Mouse (Mus musculus) stomach, embryonic 16.5 days (tissue): Measurements from ENCODE around the gene Plcd1. TPM values are rescaled to one million over a fixed set of nuclear protein-coding genes. Genes with fewer than 3 reads are reported as not detected.

ENCODE experiments used
- ATAC-seq: fragments of 200-750 bp; cut with Nextera tagmentation; 2 replicates; pipeline ENCODE4 v1.8.0; 2017; ENCODE audit warnings: moderate number of reproducible peaks, moderate TSS enrichment; ENCODE audit not compliant: insufficient read depth, low FRiP score
- H3K27ac ChIP-seq: fragments of 300-500 bp; sonication (generic); 2 replicates; pipeline ENCODE4 v1.5.1; 2014; ENCODE audit warnings: low read length
- H3K27me3 ChIP-seq: fragments of 300-500 bp; sonication (generic); 2 replicates; pipeline ENCODE4 v1.6.1; 2014; ENCODE audit warnings: low read length, control low read depth, mixed read lengths; ENCODE audit not compliant: control insufficient read depth, insufficient read depth
- H3K36me3 ChIP-seq: fragments of 300-500 bp; sonication (generic); 2 replicates; pipeline ENCODE4 v1.6.1; 2014; ENCODE audit warnings: low read length; ENCODE audit not compliant: control insufficient read depth, insufficient read depth
- H3K4me1 ChIP-seq: fragments of 300-500 bp; sonication (generic); 2 replicates; pipeline ENCODE4 v1.6.1; 2014; ENCODE audit warnings: low read length, control low read depth, mixed read lengths; ENCODE audit not compliant: control insufficient read depth, insufficient read depth
- H3K4me2 ChIP-seq: fragments of 300-500 bp; sonication (generic); 2 replicates; pipeline ENCODE4 v1.6.1; 2014; ENCODE audit warnings: low read depth, low read length, mixed read lengths
- H3K4me3 ChIP-seq: fragments of 300-500 bp; sonication (generic); replicated peaks from 2 replicates; pipeline ENCODE4 v1.5.1; 2014; ENCODE audit warnings: mild to moderate bottlenecking, low read length
- H3K9ac ChIP-seq: fragments of 300-500 bp; sonication (generic); 2 replicates; pipeline ENCODE4 v1.6.1; 2014; ENCODE audit warnings: low read length
- H3K9me3 ChIP-seq: fragments of 300-500 bp; sonication (generic); replicated peaks from 2 replicates; pipeline ENCODE4 v1.6.1; 2016; ENCODE audit warnings: low read length, control low read depth; ENCODE audit not compliant: control insufficient read depth
- WGBS: fragments of 180-500 bp; shearing (Covaris S2); extraction: QIAGEN DNeasy Blood & Tissue Kit; methylation state at CpG from one replicate; pipeline ENCODE4 v1.1.7; 2014; 5-methylcytosine and 5-hydroxymethylcytosine counted together
- polyA plus RNA-seq: library from polyadenylated mRNA; unstranded; fragments of >200 nt; fragmentation: Nextera tagmentation; extraction: Ambion mirVana; gene quantifications from 2 replicates; pipeline ENCODE4 v1.2.1, GENCODE M21; 2015

Gene Plcd1
- 75.9 and 92.4 TPM in 2 replicates for polyA plus RNA-seq

DNA sequence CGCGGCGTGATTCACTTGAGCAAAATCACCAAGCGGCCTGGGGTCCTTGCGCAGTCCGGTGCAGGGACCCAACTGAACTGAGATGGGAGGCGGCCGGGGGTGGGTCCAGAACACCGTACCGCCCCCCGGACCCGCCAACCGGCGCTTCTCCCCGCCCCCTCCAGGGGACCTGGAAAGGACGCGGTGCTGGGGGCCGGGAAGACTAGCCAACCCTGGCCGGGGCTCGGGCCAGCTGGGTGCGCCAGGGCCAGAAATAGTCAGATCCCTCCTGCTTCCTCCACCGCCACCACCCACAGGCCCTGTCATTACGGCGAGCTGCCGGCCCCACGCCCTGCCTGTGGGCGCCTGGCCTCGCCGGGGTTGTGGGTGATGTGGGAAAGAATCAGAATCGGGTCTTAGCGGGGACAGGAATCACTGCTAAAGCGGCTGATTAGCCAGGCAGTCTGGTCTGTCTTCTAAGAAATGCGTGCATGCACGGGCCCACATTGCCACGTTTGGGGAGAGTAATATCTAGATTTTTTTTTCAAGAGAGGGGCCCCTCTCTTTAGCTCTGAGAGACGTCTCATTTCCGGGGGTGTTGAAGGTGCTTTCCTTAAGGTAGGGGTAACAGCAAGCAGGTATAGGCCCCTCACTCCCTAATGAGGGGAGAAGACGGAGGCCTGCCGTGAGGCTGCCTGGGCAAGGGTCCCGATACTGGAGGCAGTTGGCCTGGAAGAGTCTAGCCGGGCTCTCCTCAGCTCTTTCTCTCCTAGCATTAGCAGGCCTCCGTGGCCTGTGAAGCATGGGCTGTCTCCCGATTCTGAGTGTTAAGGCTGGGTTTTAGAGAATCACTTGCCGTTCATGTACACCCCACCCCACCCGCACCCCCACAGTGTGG, at the start of gene Plcd1:
Gene Plcd1, minus strand, starts transcription at position 84 of the 877 bp plus-strand sequence.
- Histone ChIP-seq H3K27me3 (no peaks in the 10 kb centered on the region; the same call in 1 of the 2 replicates), H3K4me1 (peaks cover 21% of the 10 kb centered on the region), H3K9ac (peak within 1 kb of the TSS; percentile 82), H3K4me2 (peak within 1 kb of the TSS; percentile 87), H3K4me3 (peak within 1 kb of the TSS; percentile 71), H3K9me3 (no peaks in the 10 kb centered on the region), H3K36me3 (no peaks in the 10 kb centered on the region), H3K27ac (peak within 1 kb of the TSS; percentile 85)
- WGBS, result 11% methylated on average over 45 of the region's 45 CpGs
- ATAC-seq, result peak; percentile 84

DNA sequence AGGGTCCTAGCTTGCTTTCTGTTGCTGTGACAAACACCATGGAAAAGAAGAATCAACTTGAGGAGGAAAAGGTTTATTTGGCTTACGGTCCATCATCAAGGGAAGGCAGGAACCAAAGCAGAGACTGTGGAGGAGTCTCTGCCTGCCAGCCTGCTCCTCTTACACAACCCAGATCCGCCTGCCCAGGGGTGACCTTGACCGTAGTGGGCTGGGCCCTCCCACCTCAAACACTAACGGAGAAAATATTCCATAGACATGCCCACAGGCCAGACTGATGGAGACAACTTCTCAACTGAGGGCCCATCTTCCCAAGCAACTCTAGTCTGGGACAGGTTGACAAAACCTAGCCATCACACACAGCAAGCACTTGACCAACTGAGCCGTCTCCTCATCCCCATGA, 48.8 kb upstream of the Plcd1 start:
- 74% methylated on average over 5 of the region's 5 CpGs for WGBS
- no peaks in the 10 kb centered on the region for H3K36me3 ChIP-seq
- no peak overlapping the region for H3K9ac ChIP-seq
- H3K27me3 ChIP-seq, result no peaks in the 10 kb centered on the region
- no peak overlapping the region for H3K4me3 ChIP-seq
- no peaks in the 10 kb centered on the region for H3K4me1 ChIP-seq
- ATAC-seq, result no peak
- no peaks in the 10 kb centered on the region for H3K9me3 ChIP-seq
- no peak overlapping the region for H3K4me2 ChIP-seq
- no peak overlapping the region for H3K27ac ChIP-seq

DNA sequence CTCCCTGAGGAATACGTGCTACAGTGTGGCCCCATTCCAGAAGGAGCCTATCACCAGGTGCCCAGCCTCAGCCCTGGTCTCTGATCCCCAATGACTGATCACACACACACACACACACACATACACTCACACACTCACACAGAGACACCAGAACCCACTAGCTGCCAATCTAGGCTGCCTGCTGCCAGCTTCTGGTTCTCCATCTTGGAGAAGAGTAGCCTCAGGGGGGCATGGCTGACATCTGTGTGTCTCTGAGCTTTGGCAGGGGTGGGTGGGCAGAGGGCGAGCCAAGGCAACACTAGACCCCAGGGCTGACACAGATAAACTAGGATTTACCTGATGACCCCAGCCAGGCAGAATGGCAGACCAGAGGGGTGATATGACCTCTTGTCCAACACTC, 45.5 kb upstream of the Plcd1 start:
- Histone ChIP-seq H3K9ac (no peak overlapping the region), H3K4me1 (no peaks in the 10 kb centered on the region), H3K36me3 (no peaks in the 10 kb centered on the region), H3K4me2 (no peak overlapping the region), H3K27ac (no peak overlapping the region), H3K9me3 (no peaks in the 10 kb centered on the region), H3K4me3 (no peak overlapping the region), H3K27me3 (no peaks in the 10 kb centered on the region)
- ATAC-seq, result no peak
- WGBS, result 59% methylated on average over 2 of the region's 2 CpGs

DNA sequence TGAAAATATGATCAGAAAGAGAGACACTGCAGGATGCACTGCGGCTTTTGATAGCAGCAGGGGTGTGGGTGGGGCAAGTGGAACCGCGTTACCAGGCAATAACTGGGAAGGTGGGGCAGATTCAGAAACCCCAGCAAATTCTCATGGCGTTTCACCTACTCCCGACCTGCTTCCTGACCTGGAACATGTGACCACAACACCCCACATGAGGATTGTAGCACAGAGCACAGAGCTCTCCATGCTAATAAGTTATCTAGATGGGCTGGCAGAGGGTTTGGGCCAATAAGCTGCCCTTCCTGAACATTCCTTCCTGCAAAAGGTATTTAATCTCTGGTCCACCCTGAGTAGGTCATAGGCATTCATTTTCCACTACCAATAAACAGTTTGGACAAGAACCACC, 37.4 kb upstream of the Plcd1 start:
- no peak overlapping the region for H3K4me3 ChIP-seq
- H3K36me3 ChIP-seq, result no peaks in the 10 kb centered on the region
- no peaks in the 10 kb centered on the region for H3K4me1 ChIP-seq
- no peaks in the 10 kb centered on the region for H3K27me3 ChIP-seq
- H3K9me3 ChIP-seq, result no peaks in the 10 kb centered on the region
- no peak for ATAC-seq
- 33% methylated on average over 5 of the region's 5 CpGs for WGBS
- H3K4me2 ChIP-seq, result no peak overlapping the region
- no peak overlapping the region for H3K27ac ChIP-seq
- no peak overlapping the region for H3K9ac ChIP-seq

DNA sequence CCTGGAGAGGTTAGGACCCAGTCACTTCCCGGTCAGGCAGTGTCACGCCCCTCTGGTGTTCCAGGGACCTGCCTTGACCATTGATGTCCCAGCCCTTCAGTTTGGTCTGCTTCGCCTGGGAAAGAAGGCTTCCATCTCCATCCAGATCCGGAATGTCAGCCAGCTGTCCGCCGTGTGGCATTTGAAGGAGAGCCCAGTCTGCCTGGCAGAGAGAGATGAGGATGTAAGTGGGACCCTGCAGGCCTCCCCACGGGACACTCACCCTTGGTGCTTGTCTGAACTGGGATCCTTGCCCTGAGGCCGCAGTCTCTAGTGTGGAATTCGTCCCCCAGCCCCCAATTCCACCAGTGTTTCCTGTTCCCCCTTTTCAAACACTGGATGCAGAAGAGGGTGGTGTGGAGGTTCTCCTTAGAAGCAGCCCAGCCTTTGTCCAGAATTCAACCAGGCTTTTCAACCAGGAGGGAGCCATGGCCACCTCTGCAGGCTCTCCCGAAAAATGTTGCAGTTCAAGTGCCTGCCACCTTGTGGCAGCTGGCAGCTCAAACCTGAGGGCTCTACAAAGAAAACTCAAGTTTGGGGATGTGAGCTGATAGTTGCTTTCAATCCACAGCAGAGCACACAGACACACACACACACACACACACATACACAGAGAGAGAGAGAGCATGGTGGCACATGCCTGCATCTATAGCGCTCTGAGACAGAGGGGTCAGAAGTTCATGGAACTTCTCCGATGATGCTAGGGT, 35.3 kb upstream of the Plcd1 start:
- no peaks in the 10 kb centered on the region for H3K36me3 ChIP-seq
- H3K4me3 ChIP-seq, result no peak overlapping the region
- H3K9ac ChIP-seq, result no peak overlapping the region
- H3K9me3 ChIP-seq, result no peaks in the 10 kb centered on the region
- no peaks in the 10 kb centered on the region for H3K4me1 ChIP-seq
- ATAC-seq, result no peak
- H3K27me3 ChIP-seq, result no peaks in the 10 kb centered on the region
- H3K4me2 ChIP-seq, result no peak overlapping the region
- WGBS, result 72% methylated on average over 12 of the region's 12 CpGs
- H3K27ac ChIP-seq, result no peak overlapping the region

DNA sequence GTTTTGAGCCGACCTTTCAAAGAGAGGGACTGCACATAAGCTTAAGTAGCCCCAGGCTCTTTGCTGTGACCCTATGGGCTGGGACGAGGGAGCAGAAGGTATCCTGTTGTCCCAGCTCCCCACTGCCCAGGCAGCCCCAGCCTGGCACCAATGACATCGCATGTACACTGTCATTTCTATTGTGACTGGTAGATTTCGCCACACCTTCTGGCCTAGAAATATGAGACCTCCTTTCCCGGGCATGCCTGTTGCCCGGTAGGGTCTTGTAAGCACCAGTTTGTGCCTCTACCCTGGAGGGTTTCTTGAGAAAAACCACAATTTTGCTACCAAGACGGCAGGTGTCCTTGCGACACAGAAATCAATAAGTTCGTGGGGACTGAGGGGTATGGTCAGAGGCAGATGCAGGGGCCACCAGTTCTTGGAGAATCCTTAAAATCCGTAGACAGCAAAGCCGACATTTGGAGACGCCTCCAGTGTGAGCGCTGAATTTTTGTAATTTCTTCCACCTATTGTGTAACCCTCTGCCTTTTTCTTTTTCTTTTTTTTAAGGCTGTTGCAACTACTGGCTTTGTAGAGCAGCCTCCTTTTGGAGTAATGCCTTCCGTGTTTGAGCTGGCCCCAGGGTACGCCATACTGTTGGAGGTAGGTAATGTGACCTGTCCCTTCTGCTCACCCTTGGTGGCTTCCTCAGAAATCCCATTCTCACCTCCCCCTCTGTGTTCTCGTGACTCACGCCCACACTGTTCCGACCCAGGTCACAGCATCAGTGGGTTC, 29.5 kb upstream of the Plcd1 start:
- Histone ChIP-seq H3K9me3 (no peaks in the 10 kb centered on the region), H3K4me2 (no peak overlapping the region), H3K27me3 (no peaks in the 10 kb centered on the region), H3K36me3 (no peaks in the 10 kb centered on the region), H3K4me3 (no peak overlapping the region), H3K9ac (no peak overlapping the region), H3K4me1 (no peaks in the 10 kb centered on the region), H3K27ac (no peak overlapping the region)
- WGBS, result 81% methylated on average over 18 of the region's 18 CpGs
- ATAC-seq, result no peak

DNA sequence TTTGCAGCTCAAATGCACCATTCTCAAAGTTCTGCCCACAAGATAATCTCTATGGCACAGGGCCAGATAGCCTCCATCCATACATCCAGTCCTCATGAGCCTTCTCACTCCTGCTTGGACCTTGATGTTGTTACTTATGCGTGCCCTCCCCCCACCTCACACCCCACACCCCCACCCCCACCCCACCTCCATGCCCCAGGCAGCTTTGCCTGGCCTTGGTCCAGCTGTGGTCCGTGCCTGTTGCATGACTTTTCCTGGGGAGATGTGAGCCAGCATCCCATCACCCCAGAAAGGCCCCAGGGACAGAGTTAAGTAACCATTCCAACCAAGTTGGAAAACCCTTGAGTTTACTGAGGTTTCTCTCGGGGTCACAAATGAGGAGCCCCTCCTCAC, 26.9 kb upstream of the Plcd1 start:
- H3K27ac ChIP-seq, result no peak overlapping the region
- no peaks in the 10 kb centered on the region for H3K9me3 ChIP-seq
- 67% methylated on average over 3 of the region's 3 CpGs for WGBS
- H3K4me2 ChIP-seq, result no peak overlapping the region
- H3K9ac ChIP-seq, result no peak overlapping the region
- no peak overlapping the region for H3K4me3 ChIP-seq
- ATAC-seq, result no peak
- H3K4me1 ChIP-seq, result no peaks in the 10 kb centered on the region
- no peaks in the 10 kb centered on the region for H3K36me3 ChIP-seq
- no peaks in the 10 kb centered on the region for H3K27me3 ChIP-seq

DNA sequence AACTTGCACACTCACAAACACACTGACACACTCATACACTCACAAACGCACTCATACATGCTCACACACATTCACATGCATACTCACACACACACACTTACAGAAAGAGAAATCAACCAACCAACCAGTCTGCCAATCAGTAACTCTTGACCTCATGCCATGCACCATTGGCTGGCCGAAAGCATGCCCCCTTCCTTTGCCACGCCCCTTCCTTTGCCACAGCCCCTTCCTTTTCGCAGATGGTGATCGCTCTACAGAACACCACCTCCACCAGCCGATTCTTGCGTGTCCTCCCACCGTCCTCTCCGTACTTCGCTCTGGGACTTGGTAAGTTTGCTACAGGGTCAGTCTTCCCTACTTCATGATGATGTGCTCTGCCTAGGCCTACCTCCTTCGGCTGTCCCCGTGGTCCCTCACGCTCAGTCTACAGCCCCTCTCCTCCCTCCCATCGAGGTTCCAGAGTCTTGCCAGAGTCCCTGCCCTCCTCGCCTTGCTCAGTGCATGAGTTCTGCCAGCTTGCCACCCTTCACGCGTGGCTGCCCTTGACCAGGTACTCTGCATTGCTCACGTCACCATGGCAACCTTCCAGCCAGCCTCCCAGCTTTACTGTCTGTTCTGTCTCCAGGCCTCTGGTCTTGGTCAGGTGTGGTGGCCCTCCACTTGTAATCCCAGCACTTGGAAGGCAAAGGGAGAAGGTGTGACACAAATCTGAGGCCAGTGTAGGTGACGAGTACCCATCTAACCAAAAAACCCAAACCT, 26.3 kb upstream of the Plcd1 start:
- Histone ChIP-seq H3K9ac (no peak overlapping the region), H3K4me1 (no peaks in the 10 kb centered on the region), H3K4me3 (no peak overlapping the region), H3K27me3 (no peaks in the 10 kb centered on the region), H3K4me2 (no peak overlapping the region), H3K9me3 (no peaks in the 10 kb centered on the region), H3K27ac (no peak overlapping the region), H3K36me3 (no peaks in the 10 kb centered on the region)
- WGBS, result 85% methylated on average over 19 of the region's 19 CpGs
- ATAC-seq, result no peak
